Mouse (Mus musculus): Measurements from ENCODE around the gene Adamts16.

The Adamts16 gene

DNA sequence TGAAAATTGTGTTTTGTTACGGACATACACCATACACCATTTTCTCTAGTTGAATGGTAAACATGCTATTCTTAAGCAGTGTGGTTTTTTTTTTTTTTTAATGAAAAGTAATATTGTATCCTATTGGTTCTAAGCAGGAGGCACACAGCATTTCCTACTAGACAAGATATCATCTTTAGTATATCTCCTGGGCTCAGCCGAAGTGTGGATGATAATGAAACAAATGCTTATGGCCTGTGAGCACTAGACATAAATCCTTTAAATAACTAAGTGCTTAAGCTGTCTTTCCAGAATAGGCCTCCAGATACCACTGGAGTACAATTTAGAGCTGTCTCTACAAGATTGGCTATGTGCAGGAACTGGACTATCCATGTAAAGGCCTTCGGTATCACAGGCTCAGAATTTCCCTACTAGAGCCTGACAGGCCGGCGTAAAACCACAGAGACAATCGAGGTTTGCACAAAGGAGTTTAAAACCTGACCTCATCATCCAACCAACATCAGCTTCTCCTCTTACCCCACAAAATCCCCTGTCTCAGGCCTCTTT, 8.9 kb downstream of the Adamts16 start:
- DNase-seq (ENCODE audit: low read depth, low spot score) = no peak

DNA sequence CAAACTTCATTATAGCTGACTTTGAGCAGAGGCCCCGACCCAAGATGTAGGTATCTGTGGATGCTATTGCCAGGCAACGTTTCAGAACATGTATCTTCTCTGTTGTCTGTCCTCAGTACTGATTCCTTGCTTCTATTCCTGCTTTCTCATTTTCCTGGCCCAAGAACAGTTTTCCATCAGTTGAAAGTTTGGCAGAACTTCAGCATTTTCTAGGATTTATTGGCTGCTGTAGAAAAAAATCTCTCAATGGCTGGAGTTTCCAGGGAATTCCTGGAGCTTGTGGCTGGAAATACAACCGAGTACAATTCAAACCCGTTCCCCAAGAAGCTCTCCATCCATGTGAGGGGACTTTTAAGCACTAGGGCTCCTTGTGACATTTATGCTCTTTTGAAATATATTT, 10.6 kb downstream of the Adamts16 start:
- DNase-seq (ENCODE audit: low read depth, low spot score) = no peak

DNA sequence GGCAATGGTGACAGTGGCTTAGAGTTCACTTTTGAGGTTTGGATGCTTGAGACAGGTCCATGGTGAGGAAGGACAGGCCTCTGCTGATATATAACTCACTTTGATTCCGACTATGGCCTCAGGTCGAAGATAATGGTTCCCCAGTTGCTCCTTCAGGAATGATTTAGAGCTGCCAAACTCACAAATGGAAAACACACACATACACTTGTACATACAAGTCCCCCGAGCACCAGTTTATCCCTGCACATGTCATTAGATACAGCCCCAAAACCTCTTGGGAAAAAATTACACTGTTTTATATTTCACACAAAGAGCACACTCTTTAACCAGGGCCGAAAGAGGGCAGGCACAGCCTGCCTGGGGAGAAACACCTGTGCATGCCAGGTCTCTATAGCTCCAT, 14.1 kb downstream of the Adamts16 start:
- no peak for DNase-seq (ENCODE audit: low read depth, low spot score)

DNA sequence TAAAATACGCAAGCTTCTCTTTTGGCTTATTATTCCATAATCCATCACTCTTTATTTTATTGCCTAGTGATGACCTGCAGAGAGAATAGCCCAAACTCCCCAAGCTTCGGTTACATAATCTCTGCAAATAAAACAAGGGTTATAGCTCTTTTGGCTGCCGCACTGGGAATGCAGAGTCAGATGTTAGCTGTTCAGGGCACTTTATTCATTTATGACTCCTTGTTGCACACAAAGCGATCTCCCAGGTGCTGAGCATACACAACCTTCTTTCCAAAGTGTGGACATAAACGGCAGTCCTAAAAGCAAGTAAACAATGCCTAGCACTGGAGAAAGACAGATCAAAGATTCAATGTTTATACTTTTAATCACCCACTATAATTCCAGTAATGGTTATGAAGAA, 16.3 kb downstream of the Adamts16 start:
- DNase-seq (ENCODE audit: low read depth, low spot score) = no peak

DNA sequence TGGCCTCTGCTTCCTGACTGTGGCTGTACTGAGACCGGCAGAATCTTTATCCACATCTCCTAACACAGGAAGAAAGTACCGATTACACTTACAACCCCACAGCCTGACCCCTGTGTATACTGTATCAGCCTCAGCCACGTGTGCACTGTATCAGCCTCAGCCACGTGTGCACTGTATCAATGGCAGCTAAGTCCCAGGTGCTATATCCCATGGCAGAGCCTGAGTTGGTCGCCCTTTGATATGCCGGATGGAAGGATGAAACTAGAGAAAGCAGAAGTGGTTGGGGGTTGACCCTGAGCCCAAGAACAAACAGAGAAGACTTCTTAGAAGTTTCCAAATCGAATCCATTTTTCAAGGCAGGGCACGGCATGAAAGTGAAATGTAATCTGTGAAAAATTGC, 17.9 kb downstream of the Adamts16 start:
- no peak for DNase-seq (ENCODE audit: low read depth, low spot score)

DNA sequence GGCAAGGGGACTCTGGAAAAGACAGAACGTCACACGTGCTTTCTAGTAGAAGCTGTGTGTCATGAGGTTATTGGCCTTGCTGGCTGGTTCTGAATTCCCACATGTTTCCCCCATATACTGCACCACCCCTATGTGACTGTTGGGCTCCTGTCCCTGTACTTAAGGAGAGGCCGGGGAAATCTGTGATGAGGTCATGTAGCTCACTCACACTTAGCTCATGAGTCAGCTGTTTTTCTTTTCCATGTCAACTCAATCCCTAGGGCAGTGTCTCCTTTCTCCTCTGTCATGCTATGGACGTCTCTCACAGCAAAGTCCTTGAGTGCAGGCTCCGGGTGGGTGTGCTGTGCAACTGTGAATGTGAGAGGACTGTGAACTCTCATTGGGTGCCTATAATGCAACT, 22.6 kb downstream of the Adamts16 start:
- no peak for DNase-seq (ENCODE audit: low read depth, low spot score)

- DNase-seq (ENCODE audit: low read depth, low spot score) = no peak
Observed at GRCm38 (mm10) chr13:70814423-70814822, 27.2 kb downstream of the Adamts16 start.

DNA sequence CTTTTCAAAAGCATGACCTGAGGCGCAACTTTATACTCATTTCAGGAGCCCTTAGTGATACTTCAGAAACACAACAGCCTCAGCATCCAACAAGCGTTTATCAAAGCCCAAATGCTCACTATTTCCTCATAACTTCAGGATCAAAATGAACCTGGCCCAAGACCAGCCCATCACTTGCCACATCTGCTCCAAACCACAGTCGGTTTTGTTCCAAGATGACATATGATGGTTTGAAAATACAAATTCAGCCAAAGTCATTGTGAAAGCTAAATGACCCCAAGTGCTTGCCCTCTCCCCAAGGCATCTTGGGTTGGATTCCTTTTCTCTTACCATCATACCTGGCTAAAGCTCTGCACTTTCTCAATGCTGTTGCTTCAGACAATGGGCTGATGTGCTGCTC, 36.1 kb downstream of the Adamts16 start:
- DNase-seq (ENCODE audit: low read depth, low spot score) = no peak

- DNase-seq (ENCODE audit: low read depth, low spot score) = no peak
Observed at GRCm38 (mm10) chr13:70802849-70803248, 38.8 kb downstream of the Adamts16 start.

DNA sequence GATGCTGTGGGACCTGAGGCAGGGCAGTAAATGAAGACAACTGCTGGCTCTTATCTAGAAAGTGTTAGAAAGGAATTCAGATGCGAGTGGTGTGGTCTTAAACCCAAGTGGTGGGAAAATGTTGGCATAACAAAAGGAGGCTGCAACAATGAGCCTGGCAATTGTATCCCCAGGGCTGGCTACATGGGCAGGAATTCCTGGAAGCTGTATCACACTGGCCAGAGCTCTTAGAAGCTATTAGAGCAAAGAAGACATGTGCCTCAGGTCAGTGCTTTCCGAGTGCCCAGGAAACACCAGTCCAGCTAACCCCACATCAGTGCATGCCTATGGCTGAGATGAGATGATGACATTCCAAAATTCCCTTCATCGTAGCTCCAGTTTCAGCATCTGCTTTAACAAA, 42.3 kb downstream of the Adamts16 start:
- DNase-seq (ENCODE audit: low read depth, low spot score) = no peak

GRCm38 (mm10) chr13:70798396-70798795, 43.2 kb downstream of the Adamts16 start:
- no peak for DNase-seq (ENCODE audit: low read depth, low spot score)

DNA sequence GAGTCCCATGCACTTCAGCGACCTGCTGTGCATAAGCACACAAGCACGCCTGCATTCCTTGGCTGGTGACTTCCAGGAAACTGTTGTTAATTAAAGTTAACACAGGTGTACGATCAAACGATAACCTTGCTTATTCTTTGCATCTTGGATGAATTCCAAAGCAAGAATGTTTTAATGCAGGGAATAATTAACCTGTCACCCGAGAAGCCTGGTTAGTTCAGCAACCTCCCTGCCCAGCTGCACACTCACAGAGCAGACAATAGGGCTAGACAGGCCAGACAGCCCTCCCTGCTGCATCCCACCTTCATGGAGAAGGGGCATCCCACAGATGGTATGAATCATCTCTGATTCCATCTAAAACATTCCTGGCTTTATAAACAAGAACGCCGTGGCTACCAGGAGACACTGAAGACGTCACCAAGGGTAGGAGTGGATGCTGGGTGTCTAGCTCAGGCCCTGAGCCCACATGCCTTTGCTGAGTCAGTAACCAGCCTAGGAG, 47.5 kb downstream of the Adamts16 start:
- DNase-seq (ENCODE audit: low read depth, low spot score) = no peak

- no peak for DNase-seq (ENCODE audit: low read depth, low spot score)
Observed at GRCm38 (mm10) chr13:70793660-70794059, 48.0 kb downstream of the Adamts16 start.

- no peak for DNase-seq (ENCODE audit: low read depth, low spot score)
Observed at GRCm38 (mm10) chr13:70792950-70793349, 48.7 kb downstream of the Adamts16 start.

DNA sequence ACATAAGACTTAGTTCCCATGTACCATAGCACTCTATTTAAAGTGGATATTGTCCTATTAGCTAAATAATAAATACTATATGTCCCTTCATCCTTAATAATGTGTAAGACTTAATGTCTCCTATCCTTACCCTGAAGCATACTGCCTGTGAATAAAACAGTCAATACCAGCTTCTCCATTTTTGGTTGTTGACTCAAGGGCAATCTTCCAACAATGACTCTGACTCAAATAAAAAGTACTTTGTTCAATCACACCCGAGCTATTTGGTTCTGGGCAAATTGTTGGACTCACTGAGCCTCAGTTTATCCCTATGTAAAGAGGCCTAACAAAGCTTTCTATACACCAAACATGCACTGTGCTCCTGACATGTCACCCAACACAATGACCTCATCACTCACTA, 51.8 kb downstream of the Adamts16 start:
- DNase-seq (ENCODE audit: low read depth, low spot score) = no peak

DNA sequence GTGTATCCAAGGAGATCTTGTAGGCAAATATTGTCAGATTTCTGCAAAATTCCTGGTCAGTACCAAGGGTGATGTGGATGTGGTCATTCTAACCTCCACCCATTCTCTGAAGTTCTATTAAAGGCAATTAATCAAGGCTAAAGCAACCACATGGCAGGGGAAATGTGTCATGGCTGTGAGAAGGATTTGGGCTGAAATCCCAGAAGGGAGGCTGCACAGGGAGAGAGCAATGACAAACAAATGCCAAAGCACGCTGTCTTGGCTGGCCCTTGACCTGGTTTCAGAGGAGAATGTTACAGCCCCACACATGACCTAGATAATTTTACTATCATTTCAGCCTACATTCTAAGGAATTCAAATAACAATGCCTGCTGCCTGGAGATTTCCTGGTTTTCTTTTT, 52.6 kb downstream of the Adamts16 start:
- DNase-seq (ENCODE audit: low read depth, low spot score) = no peak

- DNase-seq (ENCODE audit: low read depth, low spot score) = no peak
Observed at GRCm38 (mm10) chr13:70785078-70785477, 56.5 kb downstream of the Adamts16 start.

DNA sequence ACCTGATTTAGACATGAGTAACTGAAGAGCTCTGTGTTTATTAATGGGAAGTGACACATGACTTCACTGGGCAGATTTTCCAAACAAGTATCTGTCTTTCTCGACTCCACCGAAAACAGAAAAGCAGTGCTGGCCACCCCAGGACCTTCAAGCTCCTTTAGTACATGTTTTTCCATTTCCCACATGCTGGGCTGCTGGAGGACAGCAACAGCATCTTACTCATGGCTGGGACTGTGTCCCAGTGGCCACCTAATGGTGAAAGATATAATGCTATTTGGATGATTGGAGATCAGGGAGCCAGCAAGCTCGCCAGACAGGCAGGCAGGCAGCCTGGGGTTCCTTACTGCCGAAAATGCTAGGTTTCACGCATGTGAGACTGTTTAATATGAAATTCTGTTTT, 57.5 kb downstream of the Adamts16 start:
- no peak for DNase-seq (ENCODE audit: low read depth, low spot score)

DNA sequence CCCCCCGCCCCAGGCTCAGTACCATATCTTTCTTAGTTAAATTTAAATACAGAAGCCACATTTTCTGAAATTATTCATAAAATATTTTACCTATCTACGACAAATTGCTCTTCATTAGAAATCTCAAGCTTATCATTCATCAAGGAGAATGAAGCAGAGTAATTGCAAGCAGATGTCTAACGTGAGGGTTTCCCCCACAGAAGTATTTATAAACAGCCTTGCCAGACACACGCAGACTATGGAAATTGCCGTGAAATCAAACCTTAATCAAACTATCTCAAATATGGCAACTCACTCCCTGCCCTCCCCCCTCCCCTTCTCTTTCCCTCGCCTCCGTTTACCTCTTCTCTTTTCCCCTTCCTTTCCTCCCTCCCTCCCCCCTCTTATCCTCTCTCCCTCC, 61.8 kb downstream of the Adamts16 start:
- DNase-seq (ENCODE audit: low read depth, low spot score) = no peak

DNA sequence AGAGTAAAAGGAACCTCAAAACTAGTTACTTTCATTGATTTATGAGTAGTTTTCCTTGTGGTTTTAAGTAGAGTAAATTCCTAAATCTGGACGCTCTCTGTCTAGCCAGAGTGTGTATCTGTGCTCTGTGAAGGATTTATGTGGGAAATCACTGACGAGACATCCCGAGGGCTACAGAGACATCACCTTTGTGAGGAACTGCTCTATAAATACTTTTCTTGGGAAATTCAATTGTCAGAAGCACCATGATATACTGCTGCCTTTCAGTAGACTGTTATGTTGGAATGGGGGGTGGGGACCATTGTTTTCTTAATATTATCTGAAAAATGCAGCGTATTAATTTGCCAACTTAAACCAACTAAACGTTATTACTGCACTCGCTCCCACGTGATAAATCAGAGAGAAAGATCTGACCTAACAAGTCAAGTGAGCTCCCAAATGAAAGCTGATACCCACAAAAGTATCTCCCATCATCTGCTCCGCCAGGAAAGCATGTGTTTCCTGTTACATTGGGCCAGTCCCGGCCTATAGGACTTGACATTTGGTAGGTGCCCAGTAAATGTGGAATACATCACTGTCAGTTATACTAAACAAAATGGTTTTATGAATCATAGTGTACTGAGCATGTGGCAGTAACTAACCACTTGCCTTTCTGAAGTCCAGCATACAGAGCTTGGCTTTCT, 62.6 kb downstream of the Adamts16 start:
- DNase-seq (ENCODE audit: low read depth, low spot score) = no peak

GRCm38 (mm10) chr13:70771100-70771499, 70.5 kb downstream of the Adamts16 start:
- DNase-seq (ENCODE audit: low read depth, low spot score) = no peak

DNA sequence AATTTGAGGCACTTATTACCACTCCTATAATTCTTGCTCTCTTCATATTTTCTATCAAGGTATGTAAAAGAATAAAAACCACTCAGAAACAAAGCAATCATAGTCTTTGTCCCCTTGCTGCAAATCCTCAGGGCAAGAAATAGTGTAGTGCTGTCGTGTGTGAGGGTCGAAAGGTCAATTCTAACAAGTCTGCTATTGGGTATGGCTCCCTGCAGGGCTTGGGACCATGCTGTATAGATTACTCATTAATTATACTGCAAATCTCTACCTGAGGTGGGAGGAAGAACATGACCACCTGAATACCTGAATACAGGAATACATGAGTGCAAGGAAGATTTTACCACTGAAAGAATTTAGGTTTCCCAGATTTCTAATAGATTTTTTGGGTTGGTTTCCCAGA, 72.5 kb downstream of the Adamts16 start:
- DNase-seq (ENCODE audit: low read depth, low spot score) = no peak

DNA sequence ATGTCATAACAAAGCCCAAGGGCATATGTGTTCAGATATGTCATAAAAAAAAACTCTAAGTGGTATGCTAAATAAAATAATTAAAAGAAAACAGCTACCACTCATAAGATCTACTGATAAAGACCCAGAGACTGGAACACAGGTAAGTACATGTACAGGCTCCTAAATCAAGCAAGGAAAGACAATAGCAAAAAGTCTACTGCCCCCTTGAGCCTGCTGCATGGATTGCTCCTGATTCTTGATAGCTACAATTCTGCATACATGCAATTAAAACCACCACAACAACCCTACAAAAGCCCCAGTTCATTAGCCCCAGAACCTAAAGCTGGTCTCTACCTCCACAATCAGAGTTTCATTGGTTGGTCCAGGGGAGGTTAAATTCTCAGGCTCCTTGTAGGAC, 74.1 kb downstream of the Adamts16 start:
- DNase-seq (ENCODE audit: low read depth, low spot score) = no peak

DNA sequence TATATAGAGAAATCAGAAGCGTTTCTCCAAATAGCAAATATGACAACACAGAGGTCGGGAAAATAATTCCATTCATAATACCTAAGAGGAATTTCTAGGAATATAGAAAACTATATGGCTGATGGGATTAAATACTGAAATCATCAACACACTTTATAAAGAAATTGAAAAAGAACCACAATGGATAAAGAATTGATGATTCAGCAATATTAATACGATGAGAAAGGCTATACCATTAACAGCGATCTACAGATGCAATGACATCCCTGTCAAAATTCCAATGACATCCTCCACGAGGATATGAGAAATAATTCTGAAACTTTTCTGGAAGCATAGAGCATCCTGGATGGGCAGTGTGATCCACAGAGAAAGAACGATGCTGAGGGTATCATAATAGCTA, 76.9 kb downstream of the Adamts16 start:
- no peak for DNase-seq (ENCODE audit: low read depth, low spot score)
